Mouse (Mus musculus) common myeloid progenitor, adult 5-6 weeks (primary cell): ENCODE measurements at regions not wholly inside any gene's neighbourhood (a gene's known extent, or its start where the extent isn't known, plus 50 kb on each side); places are given as distances from the start of the nearest gene placed in this dataset.

Experiments
- ATAC-seq: replicated peaks from 2 replicates; pipeline ENCODE4 v1.8.0; 2016; ENCODE audit warnings: low read depth, mild to moderate bottlenecking, moderate TSS enrichment, inconsistent platforms; ENCODE audit not compliant: poor library complexity, severe bottlenecking

DNA sequence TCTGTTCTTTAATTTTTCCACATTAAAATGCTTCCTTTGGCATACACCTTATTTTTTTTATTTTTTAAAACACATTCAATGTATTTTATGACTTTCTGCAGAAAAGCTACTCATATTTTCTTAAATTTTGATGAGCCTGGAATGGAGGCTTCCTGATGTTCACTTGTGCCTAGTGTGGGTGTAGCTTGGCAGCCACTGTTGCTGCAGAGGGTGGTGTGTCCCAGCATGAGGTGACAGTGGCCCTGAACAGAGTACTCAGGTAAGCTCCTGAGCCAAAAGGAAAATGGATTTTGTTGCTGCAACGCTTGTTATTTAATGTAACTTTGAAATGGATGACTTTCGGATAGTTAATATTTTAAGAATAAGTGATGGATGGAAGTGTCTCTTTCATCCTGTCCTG lies 170.6 kb downstream of the Eipr1 start:
- ATAC-seq, result no peak

GRCm38 (mm10) chr12:28925206-28925605 lies 173.6 kb downstream of the Eipr1 start:
- ATAC-seq, result no peak

- ATAC-seq, result no peak
Observed at GRCm38 (mm10) chr12:28939936-28940335, 188.3 kb downstream of the Eipr1 start.

GRCm38 (mm10) chr12:28948889-28949288 lies 197.3 kb downstream of the Eipr1 start:
- no peak for ATAC-seq

DNA sequence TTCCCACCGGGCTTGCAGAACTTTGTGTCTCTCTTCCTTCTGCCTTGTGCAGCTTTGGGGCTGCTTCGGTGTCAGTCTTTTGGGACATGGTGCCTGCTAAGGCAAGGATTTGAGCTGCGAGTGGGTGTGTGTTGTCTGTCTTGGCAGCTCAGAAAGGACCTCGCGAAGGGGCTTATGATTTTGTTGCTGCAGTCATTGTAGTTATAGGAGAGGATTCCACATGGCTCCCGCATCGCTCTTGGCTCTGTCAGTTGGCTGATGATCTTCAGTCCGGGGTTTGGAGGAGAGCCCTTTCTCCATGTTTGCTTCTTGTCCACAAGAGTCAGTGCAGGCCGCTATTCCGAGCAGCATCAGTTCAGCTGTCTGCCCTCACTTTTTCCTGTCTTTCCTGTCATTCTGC lies 197.7 kb downstream of the Eipr1 start:
- ATAC-seq, result no peak

DNA sequence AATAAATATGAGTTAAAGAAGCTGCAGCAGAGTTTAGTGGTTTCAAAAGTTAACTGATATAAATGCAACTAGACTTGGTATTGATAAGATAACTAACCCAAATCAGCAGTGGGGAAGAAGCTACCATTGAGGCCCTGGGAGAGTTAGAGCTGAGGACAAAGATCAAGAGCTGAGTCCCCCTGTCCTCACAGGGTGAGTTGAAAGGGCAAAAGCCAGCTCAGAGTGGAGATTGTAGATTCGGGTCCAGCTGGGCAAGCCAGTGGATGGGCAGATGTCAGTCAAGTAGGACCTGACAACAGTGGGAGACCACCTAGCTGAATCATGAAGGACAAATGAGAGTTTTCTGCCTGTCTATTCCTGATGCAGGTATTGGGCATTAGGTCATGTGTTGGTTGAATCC lies 205.6 kb downstream of the Eipr1 start:
- no peak for ATAC-seq

DNA sequence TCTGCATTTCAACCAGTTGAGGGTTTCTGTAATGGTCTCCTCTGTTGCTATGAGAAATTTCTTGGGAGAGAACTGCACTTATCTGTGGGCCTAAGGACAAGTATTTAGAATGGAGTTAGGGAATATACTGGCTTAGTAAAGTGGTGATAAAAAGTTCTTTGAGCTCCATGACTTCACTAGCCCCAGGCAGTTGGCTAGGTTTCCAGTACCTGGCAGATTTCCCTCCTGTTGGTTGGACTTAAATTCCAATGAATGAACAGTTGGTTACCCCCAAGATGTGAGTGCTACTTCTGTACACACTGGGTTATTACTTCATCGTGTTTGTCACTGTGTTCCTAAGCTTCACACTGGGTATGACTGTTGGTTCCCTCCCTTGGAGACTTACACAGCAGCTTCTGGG lies 207.1 kb downstream of the Eipr1 start:
- no peak for ATAC-seq

DNA sequence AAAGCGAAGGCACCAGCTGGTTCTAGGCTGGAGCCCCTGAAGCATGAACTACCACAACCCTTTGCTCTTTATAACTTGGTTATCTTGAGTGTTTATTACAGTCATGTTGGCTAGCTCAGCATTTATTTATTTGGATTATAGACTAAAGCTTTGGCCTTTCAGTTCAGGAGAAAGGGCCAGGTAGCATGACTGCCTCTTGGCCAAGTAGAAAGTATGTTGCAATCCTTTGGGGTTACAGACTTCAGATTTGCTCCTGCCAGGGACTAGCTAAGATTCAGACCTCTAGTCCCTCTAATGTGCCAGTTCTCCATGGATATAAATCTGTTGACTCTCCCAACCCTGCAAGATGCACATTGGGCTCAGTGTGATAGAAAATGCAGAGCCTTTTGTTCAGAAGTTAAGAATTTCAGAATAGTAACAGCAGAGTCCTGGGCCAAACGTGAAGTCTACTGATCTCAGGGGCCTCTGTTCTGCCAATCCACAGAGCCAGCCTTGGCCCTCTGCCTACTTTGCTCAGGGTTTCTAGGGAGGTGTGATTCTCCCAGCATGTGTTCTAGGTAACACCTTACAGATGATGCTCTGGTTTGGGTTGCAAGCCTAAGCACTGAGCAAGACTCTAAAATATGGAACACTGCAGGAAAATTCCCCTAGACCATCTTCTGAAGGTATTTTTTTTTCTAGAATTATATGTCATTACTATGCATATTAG lies 218.2 kb downstream of the Eipr1 start:
- no peak for ATAC-seq

- no peak for ATAC-seq
Observed at GRCm38 (mm10) chr12:28974571-28975041, 223.0 kb downstream of the Eipr1 start.

GRCm38 (mm10) chr12:28975249-28975648 lies 223.6 kb downstream of the Eipr1 start:
- no peak for ATAC-seq

GRCm38 (mm10) chr12:28979679-28980078 lies 228.1 kb downstream of the Eipr1 start:
- ATAC-seq, result no peak

DNA sequence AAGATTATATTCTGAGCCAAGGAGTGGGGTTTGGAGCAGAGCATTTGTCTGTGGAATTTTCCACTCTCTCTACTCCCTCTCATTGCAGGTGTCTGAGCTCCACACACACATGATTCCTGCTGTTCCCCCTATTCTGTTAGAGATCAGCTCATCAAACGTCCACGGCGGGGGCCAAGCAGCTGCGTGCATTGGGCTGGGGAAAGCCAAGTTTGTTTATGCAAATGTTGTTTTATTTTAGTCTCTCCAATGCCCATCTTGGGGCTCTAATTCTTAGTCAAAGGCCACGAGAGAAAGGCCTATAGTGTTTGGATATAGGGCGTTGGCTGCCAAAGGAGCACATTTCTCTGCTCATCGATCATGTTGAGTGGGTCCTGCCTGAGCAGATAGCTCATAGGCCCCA lies 234.6 kb downstream of the Eipr1 start:
- no peak for ATAC-seq

- ATAC-seq, result no peak
Observed at GRCm38 (mm10) chr12:28997474-28998192, 246.0 kb downstream of the Eipr1 start.

DNA sequence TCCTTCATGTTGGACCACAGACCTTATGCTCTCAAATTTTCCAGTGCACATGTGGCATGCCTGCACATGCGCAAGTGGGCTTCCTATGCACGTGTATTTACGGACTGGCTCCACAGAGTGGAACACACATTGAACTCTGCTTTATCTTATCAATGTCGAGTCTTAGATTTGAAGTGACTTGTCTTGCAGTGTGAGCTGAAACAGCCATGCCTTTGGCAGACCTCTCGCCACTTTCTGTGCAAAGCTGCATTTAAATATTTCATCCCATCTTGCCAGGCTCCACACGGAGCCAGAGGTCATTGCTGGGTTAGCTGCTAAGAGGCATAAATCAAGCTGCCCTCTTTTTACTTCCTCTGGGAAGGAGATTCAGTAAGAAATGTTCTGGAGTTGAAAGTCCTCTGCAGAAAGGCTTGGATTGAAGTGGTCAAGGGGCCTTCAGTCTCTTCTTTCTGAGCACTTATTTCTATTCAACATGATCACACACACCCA lies 248.4 kb downstream of the Eipr1 start:
- no peak for ATAC-seq

- no peak for ATAC-seq
Observed at GRCm38 (mm10) chr12:29004504-29004903, 252.9 kb downstream of the Eipr1 start.

DNA sequence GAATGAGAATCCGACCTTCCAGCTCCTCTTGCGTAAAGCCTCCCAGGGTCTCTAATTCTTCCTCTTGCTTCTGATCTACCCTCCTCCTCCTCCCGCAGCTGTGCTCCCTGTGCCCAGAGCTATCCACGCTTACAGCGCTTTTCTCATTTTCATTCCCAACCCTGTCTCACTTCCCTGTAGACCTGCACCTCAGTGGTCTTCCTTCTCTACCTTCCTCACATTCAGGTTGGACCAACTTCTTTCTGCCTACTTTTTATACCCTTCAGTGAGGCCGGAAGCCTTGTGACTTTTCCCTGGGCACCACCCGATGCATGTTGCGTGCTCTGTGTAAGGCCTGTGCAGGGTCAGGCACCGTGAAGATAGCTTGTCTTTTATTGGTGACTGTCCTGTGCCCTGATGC lies 263.0 kb downstream of the Eipr1 start:
- no peak for ATAC-seq

DNA sequence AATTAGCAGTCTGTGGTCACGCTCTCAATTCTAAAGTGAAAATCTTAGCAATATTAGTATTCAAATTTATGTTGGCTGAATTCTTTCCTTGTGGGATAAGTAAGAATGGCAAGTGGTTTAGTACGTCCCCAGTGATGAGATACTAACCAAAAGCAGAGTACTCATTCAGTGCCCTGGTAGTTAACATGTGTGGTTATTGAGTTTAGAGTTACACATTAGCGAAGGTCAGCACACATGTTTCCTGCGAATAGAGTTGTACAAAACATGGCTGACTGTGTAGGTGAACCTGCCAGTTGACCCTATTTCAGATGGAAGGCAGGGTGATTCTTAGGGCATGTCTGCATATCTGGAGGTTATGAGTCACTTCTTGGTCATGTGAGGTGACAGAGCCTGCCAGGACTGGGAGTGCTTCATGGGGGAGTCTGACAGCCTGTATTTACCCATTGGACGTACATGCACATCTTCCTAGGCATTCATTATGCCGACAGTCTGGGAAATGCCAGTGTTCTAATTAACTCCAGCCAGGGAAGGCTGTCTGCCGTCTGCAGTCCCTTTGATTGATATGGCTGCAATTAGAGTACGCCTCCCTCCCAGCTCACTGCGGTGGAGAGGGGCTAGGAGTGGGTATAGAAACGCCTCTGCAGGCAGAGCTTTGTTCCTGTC lies 263.7 kb downstream of the Eipr1 start:
- no peak for ATAC-seq

DNA sequence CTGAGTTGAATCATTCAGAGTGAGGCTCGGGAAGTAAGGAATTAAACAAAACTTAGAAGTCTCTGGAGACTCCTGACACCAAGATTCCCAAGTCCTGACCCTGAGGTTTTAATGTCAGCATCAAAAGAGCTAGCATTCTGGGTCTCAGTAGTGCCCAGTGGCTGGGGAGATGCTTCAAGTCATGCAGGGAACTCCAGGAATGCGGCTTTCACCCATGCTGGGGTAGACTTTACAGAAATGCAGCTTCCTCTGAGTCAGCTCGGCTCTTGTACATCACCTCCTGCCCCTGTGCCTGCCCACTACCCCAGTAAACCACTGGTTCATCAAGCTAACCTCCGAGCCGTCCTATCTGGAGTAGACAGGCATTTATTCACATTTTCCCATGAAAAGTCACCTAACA lies 269.5 kb downstream of the Eipr1 start:
- ATAC-seq, result no peak

DNA sequence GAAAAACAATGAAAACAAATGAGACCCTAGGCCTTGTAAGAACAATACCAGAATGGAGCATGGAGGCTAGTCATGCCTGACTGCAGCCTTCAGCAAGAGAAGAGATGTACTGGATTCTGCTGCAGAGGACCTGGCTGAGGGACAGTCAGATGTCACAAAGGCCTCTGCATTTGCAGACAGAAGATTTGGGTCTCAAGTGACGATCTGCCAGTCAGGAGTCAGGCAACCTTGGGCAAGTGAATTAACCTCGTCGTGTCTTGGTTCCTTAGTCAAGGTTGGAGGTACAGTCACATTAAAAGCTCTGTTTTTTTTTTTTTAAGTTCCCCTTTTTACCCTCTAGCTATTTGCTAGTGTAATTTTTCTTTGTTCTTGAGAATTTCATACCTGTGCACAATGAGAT lies 276.6 kb downstream of the Eipr1 start:
- no peak for ATAC-seq

GRCm38 (mm10) chr12:29029461-29029860 lies 277.9 kb downstream of the Eipr1 start:
- no peak for ATAC-seq

- no peak for ATAC-seq
Observed at GRCm38 (mm10) chr12:29046009-29046408, 294.4 kb downstream of the Eipr1 start.
